Mouse (Mus musculus) brain, embryonic 18.5 days (tissue): ENCODE results near the gene S1pr1.

Source experiments
- DNase-seq: peaks from one replicate; pipeline ENCODE4 v3.0.0-alpha.2; 2012; ENCODE audit warnings: low read depth, low spot score

The S1pr1 gene

DNA sequence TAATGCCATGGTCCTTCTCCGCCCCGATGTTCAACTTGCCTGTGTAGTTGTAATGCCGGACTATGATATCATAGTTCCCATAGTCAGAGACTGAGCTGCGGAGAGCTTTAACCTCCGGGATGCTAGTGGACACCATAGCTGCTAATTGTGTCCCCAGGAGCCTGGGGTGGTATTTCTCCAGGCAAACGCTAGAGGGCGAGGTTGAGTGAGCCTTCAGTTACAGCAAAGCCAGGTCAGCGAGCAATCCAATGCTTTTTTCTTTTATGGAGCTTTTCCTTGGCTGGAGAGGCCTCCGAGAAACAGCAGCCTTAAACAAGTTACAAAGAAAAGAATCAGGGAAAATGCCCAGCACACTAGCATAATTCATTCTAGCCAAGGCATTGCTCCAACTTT lies 2.1 kb downstream of the S1pr1 start:
- peak; percentile 24 for DNase-seq

DNA sequence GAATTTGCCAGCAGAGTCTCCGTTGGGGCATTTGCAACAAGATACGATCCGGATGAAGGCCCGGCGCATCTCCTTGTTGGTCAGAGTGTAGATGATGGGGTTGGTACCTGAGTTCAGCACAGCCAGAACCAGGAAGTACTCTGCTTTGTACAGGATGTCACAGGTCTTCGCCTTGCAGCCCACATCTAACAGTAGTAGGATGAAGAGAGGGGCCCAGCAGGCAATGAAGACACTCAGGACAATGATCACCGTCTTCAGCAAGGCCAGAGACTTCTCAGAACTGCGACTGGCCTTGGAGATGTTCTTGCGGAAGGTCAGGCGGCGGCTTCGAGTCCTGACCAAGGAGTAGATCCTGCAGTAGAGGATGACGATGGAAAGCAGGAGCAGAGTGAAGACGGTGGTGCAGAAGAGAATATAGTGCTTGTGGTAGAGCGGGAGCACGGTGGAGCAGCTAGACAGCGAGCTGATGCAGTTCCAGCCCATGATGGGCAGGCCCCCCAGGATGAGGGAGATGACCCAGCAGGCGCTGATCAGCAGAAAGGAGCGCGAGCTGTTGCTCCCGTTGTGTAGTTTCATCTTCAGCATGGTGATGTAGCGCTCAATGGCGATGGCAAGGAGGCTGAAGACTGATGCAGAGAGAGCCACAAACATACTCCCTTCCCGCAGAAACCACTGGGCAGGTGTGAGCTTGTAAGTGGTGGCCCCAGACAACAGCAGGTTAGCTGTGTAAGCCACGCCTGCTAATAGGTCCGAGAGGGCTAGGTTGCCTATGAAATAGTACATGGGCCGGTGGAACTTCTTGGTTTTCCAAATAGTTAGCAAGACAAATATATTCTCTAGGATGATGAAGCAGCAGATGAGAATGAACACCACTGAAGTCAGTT lies 2.7 kb downstream of the S1pr1 start:
- no peak for DNase-seq

DNA sequence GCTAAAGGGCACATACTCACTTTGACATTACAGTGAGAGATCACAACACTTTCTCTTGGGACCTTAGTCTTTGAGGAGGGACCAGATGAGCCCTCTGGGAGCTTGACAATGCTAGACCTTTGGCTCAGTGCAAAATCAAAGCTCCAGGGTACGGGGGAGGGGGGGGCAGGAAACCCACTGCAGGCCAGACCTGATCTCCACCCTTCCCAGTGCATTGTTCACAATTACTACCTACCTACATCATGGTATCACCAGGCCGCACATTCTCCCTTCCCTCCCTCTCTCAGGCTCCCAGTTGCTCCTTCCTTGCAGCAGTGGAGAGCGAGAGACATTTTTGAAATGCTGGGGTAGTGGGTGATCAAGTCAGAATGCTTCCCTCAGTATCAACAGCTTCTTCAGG lies 3.5 kb downstream of the S1pr1 start:
- no peak for DNase-seq

DNA sequence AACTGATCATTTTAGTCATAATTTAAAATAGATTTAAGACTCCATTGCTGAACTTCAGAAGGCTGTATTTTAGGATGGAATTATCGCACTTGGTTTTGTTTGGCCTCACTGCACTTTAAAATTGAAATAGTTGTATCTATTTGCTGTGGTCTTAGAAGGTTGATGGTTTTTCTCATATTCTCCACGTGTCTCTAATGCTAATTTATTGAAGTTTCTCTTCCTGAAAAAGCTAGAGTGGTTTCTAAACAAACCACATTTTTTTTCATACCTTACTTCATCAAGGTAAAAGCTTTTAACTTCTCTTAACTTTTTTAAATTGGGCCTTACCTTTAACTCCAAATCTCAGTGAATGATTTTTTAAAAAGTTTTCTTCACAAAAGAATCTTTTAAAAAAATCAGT lies 4.8 kb downstream of the S1pr1 start:
- DNase-seq = no peak

DNA sequence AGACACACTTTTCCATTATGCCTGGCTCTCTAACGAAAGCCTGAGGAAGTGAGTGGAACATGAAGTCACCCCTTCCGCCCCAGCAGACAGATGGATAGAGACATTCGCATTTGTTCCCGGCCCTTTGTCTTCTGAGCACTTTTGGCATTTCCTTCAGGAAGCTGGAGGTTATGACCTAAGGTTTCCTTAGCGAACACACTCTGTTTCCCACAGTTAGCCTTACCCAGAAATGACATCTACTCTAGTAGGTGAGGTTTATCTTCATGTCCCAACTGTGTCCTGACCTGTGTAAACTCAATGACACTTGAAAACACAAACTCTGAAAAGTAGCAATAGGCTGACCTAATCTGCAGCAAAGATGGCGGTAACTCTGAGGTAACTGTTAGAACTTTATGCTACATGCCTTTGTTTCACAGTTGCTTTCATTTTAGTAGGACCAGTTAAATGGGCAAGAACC lies 5.7 kb downstream of the S1pr1 start:
- no peak for DNase-seq

DNA sequence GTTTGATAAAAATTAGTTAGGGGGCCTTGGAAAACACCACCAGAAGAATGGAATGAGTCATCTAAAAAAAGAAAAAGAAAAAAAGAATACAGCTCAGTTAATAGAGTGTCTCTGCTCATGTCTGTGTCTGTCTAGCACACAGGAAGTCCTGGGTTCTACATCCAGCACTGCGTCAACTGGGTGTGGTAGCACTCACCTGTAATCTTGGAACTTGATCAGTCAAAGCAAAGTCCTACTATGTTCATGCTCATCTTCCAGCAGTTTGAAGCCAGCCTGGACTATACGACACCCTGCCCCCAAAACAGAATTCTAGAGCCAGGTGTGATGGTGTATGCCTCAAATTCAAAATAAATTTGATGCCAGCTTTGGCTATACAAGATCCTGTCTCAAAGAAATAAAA lies 8.1 kb downstream of the S1pr1 start:
- DNase-seq = no peak

DNA sequence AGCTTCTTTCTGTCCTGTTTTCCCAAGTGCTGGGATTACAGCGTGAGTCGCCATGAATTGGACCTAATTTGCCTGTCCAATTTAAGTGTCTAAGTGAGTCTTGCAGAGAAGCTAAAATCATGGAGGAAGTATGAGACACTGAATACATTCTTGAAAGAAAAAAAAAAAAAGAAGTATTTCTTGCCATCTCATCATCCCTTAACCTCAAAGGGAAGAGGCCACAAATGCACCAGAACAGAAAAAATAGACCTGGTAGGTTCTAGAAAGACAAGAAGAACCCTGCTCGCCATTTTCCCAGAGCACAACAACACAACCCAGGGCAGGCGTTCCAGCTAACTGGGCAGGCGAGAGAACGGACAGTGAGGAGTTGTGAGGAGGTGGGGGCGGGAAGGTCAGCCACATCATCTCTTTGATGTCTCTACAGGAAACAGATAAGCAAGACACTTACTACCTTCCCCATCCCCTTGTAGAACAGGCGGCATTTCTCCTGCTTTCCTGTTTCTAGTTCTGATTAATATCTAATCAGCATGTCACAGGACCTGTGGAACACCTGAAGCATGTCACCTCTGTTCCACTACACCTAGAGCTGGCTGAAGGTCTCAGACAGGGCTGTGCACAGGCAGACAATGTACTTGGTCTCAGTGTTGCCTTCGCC lies 10.5 kb downstream of the S1pr1 start:
- no peak for DNase-seq

DNA sequence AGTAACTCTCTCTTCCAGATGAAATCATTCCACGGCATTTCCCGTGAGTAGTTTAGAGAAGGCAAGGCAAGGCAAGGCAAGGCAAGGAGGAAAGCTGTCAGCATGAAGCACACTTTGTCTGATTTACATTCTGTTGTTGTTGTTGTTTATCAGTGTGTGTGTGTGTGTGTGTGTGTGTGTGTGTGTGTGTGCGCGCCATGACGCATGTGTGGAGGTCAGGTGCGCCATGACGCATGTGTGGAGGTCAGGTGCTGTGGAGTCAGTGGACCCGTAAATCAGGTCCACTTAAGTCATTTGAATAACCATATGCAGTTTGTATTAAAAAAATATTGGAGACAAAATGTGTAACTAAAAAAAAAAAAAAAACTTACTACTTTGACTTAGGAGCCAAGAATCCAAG lies 11.2 kb downstream of the S1pr1 start:
- DNase-seq = no peak

DNA sequence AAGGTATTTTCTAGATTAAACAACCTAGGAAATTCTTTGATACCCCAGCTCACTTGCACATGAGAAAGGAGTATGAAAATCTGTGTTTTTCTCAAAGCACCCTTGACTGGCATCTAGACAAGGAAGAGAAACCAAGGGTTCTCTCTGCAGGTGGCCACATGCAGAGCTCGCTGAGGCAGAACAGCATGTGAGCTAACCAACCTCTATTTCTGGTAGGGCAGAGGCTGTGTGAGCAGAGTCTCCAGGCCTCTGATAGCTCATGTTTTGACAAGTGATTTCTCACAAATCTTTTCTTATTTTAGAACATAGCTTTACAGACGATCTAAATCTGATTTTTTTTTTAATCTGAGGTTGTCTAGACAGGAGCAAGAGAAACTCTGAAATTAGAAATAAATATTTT lies 12.8 kb downstream of the S1pr1 start:
- DNase-seq = no peak

DNA sequence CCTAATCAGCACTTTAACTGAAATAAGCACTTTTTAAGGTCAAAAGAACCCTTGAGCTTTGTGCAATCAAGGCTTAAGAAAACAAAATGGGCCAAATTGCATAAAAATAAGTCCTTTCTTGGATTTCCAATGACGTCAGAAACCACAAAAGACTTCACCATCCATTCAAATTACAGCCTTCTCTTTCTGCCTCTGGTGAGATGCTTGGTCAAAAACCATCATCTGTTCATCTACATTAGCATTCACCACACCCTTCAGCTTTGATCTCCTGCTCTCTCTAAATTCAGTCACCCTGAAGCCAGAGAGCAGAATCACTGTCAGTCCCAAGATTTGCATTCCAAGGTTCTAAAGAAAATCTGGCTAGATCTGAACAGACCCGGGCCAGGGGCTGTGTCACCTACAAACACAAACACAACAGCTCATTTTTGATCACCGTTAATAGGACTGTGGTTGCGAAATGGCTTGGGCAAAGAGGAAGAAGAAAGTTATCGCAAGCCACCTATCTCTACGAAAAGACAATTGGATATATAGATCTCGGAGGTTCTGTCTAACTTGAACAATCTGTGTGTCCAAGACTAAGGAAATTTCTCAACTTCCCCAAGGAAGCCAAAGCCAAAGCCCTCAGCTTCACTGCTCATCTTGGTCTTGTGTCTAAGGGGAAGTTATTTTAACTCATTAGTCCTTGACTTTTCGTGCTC lies 19.5 kb downstream of the S1pr1 start:
- no peak for DNase-seq

DNA sequence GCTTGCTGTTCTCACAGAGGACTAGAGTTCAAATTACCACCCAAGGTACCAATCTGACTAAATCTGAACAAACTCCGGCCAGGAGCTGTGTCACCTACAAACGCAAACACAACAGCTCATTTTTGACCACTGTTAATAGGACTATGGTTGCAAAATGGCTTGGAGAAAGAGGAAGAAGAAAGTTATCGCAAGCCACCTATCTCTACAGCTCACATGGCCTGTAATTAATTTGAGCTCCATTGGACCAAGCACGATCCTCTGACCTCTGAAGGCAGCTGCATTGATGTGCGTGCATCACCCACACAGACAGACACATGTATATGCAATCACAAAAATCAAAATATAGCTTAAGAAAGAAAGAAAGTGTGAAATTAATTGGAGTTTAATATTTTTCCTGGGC lies 20.7 kb downstream of the S1pr1 start:
- no peak for DNase-seq

DNA sequence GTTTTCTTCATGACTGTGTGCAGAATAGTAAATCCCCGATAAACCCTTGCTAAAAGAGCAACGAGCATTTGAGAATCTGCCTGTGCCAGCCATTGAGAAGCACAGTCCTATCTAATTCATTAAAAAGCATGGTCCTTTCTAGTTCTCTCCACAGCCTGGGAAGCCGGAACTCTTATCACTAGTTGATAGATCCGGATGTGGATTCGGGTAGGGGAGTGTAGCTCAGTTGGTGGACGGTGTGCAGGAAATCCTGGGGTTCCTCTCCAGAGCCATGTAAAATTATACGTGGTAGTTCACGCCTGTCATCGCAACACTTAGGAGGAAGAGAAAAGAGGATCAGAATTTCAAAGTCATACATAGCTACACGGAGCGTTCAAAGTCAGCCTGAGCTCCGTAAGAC lies 21.5 kb downstream of the S1pr1 start:
- no peak for DNase-seq

DNA sequence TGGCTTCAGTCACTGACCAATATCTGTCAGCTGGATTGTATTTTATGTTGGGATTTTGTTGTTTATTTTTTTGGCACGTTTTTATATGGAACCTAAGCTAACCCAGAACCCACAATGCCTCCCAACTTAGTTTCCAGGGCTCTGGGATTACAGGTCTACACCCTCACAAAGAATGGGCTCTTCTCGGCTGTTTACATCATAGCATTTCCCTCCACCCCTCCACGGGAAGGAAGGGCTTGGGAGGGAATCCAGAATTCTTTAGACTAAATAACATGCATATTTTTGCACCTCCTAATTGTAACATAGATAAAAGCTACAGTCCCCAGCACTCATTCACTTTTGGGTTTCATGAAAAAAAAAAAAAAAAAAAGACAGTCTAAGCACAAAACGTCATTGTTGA lies 22.0 kb downstream of the S1pr1 start:
- no peak for DNase-seq

DNA sequence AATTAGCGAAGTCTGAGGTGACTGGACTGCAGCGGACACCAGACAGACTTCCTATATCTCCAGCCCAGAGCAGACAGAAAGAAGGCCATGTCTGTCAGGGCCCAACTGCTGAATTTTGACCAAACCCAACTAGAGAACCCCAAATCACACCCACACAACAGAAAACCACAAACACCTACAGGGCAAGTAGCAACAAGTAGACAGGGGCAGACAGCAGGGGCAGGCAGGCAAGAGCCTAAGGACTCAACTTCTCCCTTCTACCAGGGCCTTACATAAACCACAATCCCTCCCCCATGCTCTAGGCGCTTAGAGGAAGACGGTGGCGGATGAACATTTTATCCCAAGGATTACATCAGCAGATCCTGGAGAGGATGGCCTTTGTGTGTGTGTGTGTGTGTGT lies 22.5 kb downstream of the S1pr1 start:
- DNase-seq = no peak

DNA sequence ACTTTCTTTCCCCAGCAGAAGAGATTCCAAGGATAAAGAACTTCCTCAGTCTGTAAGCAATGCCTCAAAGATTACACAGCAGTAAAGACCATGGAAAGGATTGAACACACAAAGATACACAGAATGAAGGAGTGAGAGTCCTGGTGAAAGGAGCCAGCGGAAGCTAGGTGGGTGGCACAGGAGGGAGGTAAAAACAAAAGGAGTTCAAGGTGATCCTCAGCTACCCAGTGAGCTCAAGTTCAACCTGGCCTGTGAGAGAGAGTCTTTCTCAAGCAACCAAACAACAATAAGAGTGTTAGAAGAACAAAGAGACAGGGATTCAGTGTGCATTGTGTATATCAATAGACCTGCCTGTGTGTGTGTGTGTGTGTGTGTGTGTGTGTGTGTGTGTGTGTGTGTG lies 25.0 kb downstream of the S1pr1 start:
- DNase-seq = no peak

DNA sequence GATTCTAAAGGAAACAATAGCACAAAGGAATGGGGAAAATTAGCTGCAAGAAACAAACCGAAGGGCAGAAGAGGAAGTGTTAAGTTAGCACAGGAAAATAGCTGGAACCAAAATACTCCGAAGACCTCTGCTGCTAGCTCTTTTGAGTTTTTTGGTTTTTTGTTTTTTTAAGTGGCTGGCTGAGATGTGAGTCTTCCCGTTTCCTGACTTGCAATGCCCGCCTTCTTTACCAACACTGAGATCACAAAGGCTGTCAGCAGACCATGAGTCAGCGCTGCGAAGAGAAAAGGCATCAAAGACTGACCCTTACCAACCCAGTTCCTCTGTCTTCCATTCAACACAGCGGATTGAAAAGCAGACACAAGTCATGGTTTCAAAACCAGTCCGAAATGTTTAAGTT lies 25.5 kb downstream of the S1pr1 start:
- no peak for DNase-seq

DNA sequence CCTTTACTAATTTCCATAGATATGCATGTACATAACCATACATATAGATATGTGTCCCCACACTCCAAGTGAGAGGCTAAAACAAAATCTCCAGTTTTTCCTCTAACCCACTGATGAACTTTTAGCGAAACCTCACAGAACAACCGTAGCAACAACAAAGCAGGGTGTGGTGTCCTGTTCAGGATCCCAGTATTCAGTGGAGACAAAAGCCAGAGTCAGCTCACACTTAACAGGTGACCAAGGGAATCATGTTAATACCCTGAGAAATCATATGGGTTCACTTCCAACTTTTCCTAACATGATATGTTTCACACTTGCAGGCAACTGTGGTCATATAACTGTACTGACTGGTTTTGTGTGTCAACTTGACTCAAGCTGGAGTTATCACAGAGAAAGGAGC lies 27.1 kb downstream of the S1pr1 start:
- DNase-seq = no peak

DNA sequence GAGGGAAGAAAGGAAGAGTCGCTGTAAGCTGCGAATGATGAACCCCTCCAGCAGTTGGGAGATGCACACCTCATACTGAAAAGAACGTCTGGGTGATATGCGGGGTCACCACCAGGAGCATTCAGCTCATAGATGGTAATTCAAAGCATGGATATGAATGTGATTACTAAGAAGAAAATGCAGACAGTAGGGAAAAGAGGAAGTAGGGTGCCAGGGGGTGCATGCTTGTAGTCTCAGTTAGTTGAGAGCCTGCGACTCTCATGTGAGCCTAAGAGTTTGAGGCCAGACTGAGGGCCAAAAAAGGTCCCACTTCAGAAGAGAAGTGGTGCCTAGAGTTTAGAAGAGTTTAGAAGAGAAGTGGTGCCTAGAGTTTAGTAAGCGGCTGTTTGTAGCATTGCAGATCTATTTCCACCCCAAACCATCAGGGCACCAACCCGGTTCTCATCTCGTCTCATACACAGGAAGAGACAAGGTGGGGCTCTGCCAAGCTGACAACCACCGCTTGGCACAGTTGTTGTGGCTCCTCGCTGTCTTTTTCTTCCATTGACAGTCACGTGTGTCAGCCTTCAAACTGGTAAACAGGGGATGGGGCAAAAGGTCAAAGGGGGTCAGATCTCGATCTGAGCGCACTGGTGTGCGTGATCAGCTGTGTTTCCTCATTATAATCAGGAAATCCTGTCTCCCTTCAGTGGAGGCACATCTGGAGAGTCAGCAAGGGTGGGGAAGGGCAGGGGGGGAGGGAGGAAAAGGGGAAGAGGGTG lies 32.4 kb downstream of the S1pr1 start:
- no peak for DNase-seq

DNA sequence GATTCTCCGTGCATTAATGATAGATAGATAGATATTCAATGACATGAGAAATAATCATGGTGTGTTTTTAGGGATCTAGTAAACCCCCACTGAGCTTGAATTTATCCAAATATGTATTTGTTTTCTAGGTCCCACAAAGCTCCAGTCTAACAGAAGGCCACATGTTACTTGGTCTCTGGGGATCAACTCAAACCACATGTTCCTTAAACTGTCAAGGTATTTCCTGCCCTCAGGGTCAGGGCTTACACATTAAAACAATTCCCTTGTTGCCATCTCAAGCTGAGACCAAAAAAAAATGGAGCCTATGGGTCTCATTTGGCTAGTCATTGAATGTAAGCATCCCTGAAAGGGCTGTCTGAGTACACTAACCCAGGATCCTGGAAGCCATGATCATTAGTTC lies 33.7 kb downstream of the S1pr1 start:
- DNase-seq = no peak

DNA sequence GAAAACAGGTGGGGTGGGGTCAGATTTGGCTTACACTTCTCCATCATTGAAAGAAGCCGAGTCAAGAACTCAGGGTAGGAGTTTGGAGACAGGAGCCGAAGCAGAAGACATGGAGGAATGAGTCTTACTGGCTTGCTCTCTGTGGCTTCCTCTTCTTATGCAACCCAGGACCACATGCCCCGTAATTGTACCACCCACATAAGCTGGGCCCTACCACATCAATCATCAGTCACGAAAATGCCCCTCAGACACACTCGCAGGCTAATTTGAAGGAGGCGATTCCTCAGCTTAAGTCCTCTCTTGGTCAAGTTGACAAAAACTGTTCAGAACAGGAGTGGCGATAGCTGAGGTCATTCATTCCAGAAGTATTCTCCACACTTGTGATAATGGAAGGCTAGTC lies 35.9 kb downstream of the S1pr1 start:
- no peak for DNase-seq

DNA sequence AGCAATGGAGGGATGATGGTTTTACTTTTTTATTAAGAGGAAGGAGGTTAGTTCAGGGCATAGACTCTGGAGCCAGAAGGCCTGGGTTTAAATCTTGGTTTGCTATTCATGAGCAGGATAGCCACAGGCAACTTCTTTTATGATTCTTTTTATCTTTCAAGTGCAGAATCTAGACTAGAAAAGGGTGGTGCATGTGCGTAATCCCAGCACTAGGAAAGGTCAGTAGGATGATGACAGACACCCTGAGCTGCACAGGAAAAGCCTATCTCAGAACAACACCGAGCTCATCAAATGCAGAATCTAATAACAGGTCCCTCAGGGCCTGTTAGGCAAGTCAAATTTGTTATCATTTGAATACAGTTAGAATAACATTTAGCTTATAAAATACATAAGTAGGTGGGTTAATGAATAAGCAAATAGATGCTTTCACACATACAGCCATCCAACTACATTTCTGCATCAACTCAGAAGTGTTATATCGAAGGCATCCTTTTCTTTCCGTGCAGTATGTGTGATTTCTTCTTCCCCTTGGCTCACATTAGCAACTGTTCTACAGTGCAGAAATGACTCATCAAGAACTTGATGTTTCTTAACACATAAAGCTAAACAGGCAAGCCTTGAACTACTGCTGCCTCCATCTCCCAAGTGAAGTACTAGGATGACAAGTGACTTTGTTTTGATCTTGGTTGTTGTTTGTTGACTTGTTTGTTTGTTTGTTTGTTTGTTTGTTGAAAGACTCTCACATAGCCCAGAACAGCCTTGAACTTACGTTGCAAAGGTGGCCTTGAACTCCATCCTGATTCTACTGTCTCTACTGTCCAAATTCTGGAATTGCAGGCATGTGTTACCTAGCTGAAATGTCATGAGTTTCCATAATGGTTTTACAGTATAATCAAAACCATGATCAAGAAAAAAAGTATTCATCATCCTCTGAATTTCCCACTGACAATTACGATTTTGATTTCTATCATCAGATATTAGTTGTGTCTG lies 39.0 kb downstream of the S1pr1 start:
- no peak for DNase-seq
